Mouse (Mus musculus): ENCODE results near the gene Kcnd3. TPM values are rescaled to one million over a fixed set of nuclear protein-coding genes. Genes with fewer than 3 reads are reported as not detected.

The Kcnd3 gene
- polyA plus RNA-seq, 1 experiment from 2014 or later = 0.02 TPM

- H3K27me3 ChIP-seq (ENCODE audit: insufficient read depth, low read length) = no peaks in the 10 kb centered on the region
- H3K36me3 ChIP-seq (replicated peaks; ENCODE audit: insufficient read depth, low read length) = no peaks in the 10 kb centered on the region
- no peaks in the 10 kb centered on the region for H3K9me3 ChIP-seq (ENCODE audit: low read length)
- 83% methylated on average over 2 of the region's 2 CpGs for WGBS (ENCODE audit: insufficient replicate concordance)
- no peak for TF ChIP-seq CTCF (IDR thresholded peaks at IDR 0.05; ENCODE audit: low read depth)
- TF ChIP-seq EP300 (IDR thresholded peaks at IDR 0.05; ENCODE audit: low read depth) = no peak
- no peak for DNase-seq
- H3K4me3 ChIP-seq (ENCODE audit: low read depth, low read length) = no peak overlapping the region
- ATAC-seq = no peak
- no peak overlapping the region for H3K27ac ChIP-seq (ENCODE audit: low read depth)
- H3K4me2 ChIP-seq (ENCODE audit: low read depth, low read length) = no peak overlapping the region
- H3K9ac ChIP-seq (replicated peaks) = no peak overlapping the region
- H3K4me1 ChIP-seq (ENCODE audit: insufficient read depth) = no peaks in the 10 kb centered on the region
Observed at GRCm38 (mm10) chr3:105616861-105617743, 165.0 kb downstream of the Kcnd3 start.

- H3K4me1 ChIP-seq (ENCODE audit: insufficient read depth) = no peaks in the 10 kb centered on the region
- H3K27me3 ChIP-seq (ENCODE audit: insufficient read depth, low read length) = no peaks in the 10 kb centered on the region
- no peak overlapping the region for H3K4me3 ChIP-seq (ENCODE audit: low read depth, low read length)
- no peak overlapping the region for H3K27ac ChIP-seq (ENCODE audit: low read depth)
- 65% methylated on average over 8 of the region's 8 CpGs for WGBS (ENCODE audit: insufficient replicate concordance)
- no peaks in the 10 kb centered on the region for H3K36me3 ChIP-seq (replicated peaks; ENCODE audit: insufficient read depth, low read length)
- no peak for DNase-seq
- no peak overlapping the region for H3K4me2 ChIP-seq (ENCODE audit: low read depth, low read length)
- TF ChIP-seq CTCF (IDR thresholded peaks at IDR 0.05; ENCODE audit: low read depth) (no peak), EP300 (IDR thresholded peaks at IDR 0.05; ENCODE audit: low read depth) (no peak)
- no peak overlapping the region for H3K9ac ChIP-seq (replicated peaks)
- H3K9me3 ChIP-seq (ENCODE audit: low read length) = no peaks in the 10 kb centered on the region
- ATAC-seq = no peak
Observed at GRCm38 (mm10) chr3:105621154-105621553, 169.0 kb downstream of the Kcnd3 start.

GRCm38 (mm10) chr3:105623137-105623536, 171.0 kb downstream of the Kcnd3 start:
- H3K36me3 ChIP-seq (replicated peaks; ENCODE audit: insufficient read depth, low read length) = no peaks in the 10 kb centered on the region
- H3K27me3 ChIP-seq (ENCODE audit: insufficient read depth, low read length) = no peaks in the 10 kb centered on the region
- no peaks in the 10 kb centered on the region for H3K9me3 ChIP-seq (ENCODE audit: low read length)
- TF ChIP-seq EP300 (IDR thresholded peaks at IDR 0.05; ENCODE audit: low read depth) (no peak), CTCF (IDR thresholded peaks at IDR 0.05; ENCODE audit: low read depth) (no peak)
- no peak overlapping the region for H3K4me2 ChIP-seq (ENCODE audit: low read depth, low read length)
- H3K4me3 ChIP-seq (ENCODE audit: low read depth, low read length) = no peak overlapping the region
- DNase-seq (no peak), ATAC-seq (no peak)
- H3K9ac ChIP-seq (replicated peaks) = no peak overlapping the region
- no peak overlapping the region for H3K27ac ChIP-seq (ENCODE audit: low read depth)
- 51% methylated on average over 4 of the region's 4 CpGs for WGBS (ENCODE audit: insufficient replicate concordance)
- H3K4me1 ChIP-seq (ENCODE audit: insufficient read depth) = no peaks in the 10 kb centered on the region

- no peak overlapping the region for H3K9ac ChIP-seq (replicated peaks)
- no peaks in the 10 kb centered on the region for H3K36me3 ChIP-seq (replicated peaks; ENCODE audit: insufficient read depth, low read length)
- DNase-seq (no peak), ATAC-seq (no peak)
- 80% methylated on average over 2 of the region's 2 CpGs for WGBS (ENCODE audit: insufficient replicate concordance)
- H3K27me3 ChIP-seq (ENCODE audit: insufficient read depth, low read length) = no peaks in the 10 kb centered on the region
- no peaks in the 10 kb centered on the region for H3K9me3 ChIP-seq (ENCODE audit: low read length)
- TF ChIP-seq CTCF (IDR thresholded peaks at IDR 0.05; ENCODE audit: low read depth) = no peak
- TF ChIP-seq EP300 (IDR thresholded peaks at IDR 0.05; ENCODE audit: low read depth) = no peak
- H3K4me3 ChIP-seq (ENCODE audit: low read depth, low read length) = no peak overlapping the region
- H3K27ac ChIP-seq (ENCODE audit: low read depth) = no peak overlapping the region
- H3K4me2 ChIP-seq (ENCODE audit: low read depth, low read length) = no peak overlapping the region
- H3K4me1 ChIP-seq (ENCODE audit: insufficient read depth) = no peaks in the 10 kb centered on the region
Observed at GRCm38 (mm10) chr3:105625961-105626360, 173.8 kb downstream of the Kcnd3 start.

GRCm38 (mm10) chr3:105627258-105627657, 175.1 kb downstream of the Kcnd3 start:
- H3K9ac ChIP-seq (replicated peaks) = no peak overlapping the region
- H3K36me3 ChIP-seq (replicated peaks; ENCODE audit: insufficient read depth, low read length) = no peaks in the 10 kb centered on the region
- no peaks in the 10 kb centered on the region for H3K9me3 ChIP-seq (ENCODE audit: low read length)
- no peak overlapping the region for H3K27ac ChIP-seq (ENCODE audit: low read depth)
- H3K4me2 ChIP-seq (ENCODE audit: low read depth, low read length) = no peak overlapping the region
- H3K4me3 ChIP-seq (ENCODE audit: low read depth, low read length) = no peak overlapping the region
- no peak for ATAC-seq
- no peaks in the 10 kb centered on the region for H3K27me3 ChIP-seq (ENCODE audit: insufficient read depth, low read length)
- no peaks in the 10 kb centered on the region for H3K4me1 ChIP-seq (ENCODE audit: insufficient read depth)
- WGBS (ENCODE audit: insufficient replicate concordance) = 29% methylated on average over 6 of the region's 6 CpGs
- no peak for DNase-seq
- TF ChIP-seq EP300 (IDR thresholded peaks at IDR 0.05; ENCODE audit: low read depth) (no peak), CTCF (IDR thresholded peaks at IDR 0.05; ENCODE audit: low read depth) (peak; percentile 22; the same call in 1 of the 2 replicates)

- Histone ChIP-seq H3K4me3 (ENCODE audit: low read depth, low read length) (no peak overlapping the region), H3K4me1 (ENCODE audit: insufficient read depth) (no peaks in the 10 kb centered on the region), H3K27ac (ENCODE audit: low read depth) (no peak overlapping the region), H3K9me3 (ENCODE audit: low read length) (no peaks in the 10 kb centered on the region), H3K9ac (replicated peaks) (no peak overlapping the region), H3K4me2 (ENCODE audit: low read depth, low read length) (no peak overlapping the region), H3K36me3 (replicated peaks; ENCODE audit: insufficient read depth, low read length) (no peaks in the 10 kb centered on the region), H3K27me3 (ENCODE audit: insufficient read depth, low read length) (no peaks in the 10 kb centered on the region)
- ATAC-seq (no peak), DNase-seq (no peak)
- TF ChIP-seq EP300 (IDR thresholded peaks at IDR 0.05; ENCODE audit: low read depth) (no peak), CTCF (IDR thresholded peaks at IDR 0.05; ENCODE audit: low read depth) (no peak)
- 41% methylated on average over 2 of the region's 2 CpGs for WGBS (ENCODE audit: insufficient replicate concordance)
Observed at GRCm38 (mm10) chr3:105632296-105632695, 180.2 kb downstream of the Kcnd3 start.

All from liver, postnatal 0 days (tissue).